Mouse (Mus musculus) inflammation-experienced regulatory T-cells, adult 6 months (primary cell): ENCODE measurements around the gene Def6. TPM values are rescaled to one million over a fixed set of nuclear protein-coding genes. Genes with fewer than 3 reads are reported as not detected.

Source experiments
- ATAC-seq: one replicate; pipeline ENCODE4 v1.8.0; 2017
- polyA plus RNA-seq, 3 experiments: library from polyadenylated mRNA; unstranded; fragments of 100-300 nt; shearing (Covaris generic); gene quantifications; one replicate each; pipeline ENCODE4 v1.2.1; 2017

The Def6 gene
- polyA plus RNA-seq, 3 experiments from 2014 or later, result 29.7 to 51.9 (median 32.8) TPM

GRCm38 (mm10) chr17:28244214-28244613, 36.6 kb downstream of the Def6 start:
- ATAC-seq, result no peak

- no peak for ATAC-seq
Measured at GRCm38 (mm10) chr17:28244714-28245113, 37.1 kb downstream of the Def6 start.

- no peak for ATAC-seq
Measured at GRCm38 (mm10) chr17:28246640-28247039, 39.1 kb downstream of the Def6 start.

- no peak for ATAC-seq
Measured at GRCm38 (mm10) chr17:28247613-28248012, 40.0 kb downstream of the Def6 start.

- ATAC-seq, result no peak
Measured at GRCm38 (mm10) chr17:28249062-28249461, 41.5 kb downstream of the Def6 start.

- no peak for ATAC-seq
Measured at GRCm38 (mm10) chr17:28251579-28252280, 44.2 kb downstream of the Def6 start.

GRCm38 (mm10) chr17:28252281-28252648, 44.7 kb downstream of the Def6 start:
- ATAC-seq, result no peak

- ATAC-seq, result no peak
Measured at GRCm38 (mm10) chr17:28253216-28253615, 45.6 kb downstream of the Def6 start.

GRCm38 (mm10) chr17:28254804-28255203, 47.2 kb downstream of the Def6 start:
- no peak for ATAC-seq

GRCm38 (mm10) chr17:28255651-28256050, 48.1 kb downstream of the Def6 start:
- ATAC-seq, result no peak

GRCm38 (mm10) chr17:28256651-28257328, 49.2 kb downstream of the Def6 start:
- ATAC-seq, result peak; percentile 91

GRCm38 (mm10) chr17:28258325-28258724, 50.7 kb downstream of the Def6 start:
- no peak for ATAC-seq

- no peak for ATAC-seq
Measured at GRCm38 (mm10) chr17:28259890-28260542, 52.4 kb downstream of the Def6 start.

- no peak for ATAC-seq
Measured at GRCm38 (mm10) chr17:28260543-28260909, 52.9 kb downstream of the Def6 start.

GRCm38 (mm10) chr17:28261795-28262194, 54.2 kb downstream of the Def6 start:
- ATAC-seq, result no peak

GRCm38 (mm10) chr17:28263181-28263894, 55.8 kb downstream of the Def6 start:
- no peak for ATAC-seq

GRCm38 (mm10) chr17:28267251-28267650, 59.7 kb downstream of the Def6 start:
- no peak for ATAC-seq

- no peak for ATAC-seq
Measured at GRCm38 (mm10) chr17:28270165-28270564, 62.6 kb downstream of the Def6 start.

- ATAC-seq, result no peak
Measured at GRCm38 (mm10) chr17:28271537-28272266, 64.1 kb downstream of the Def6 start.

- no peak for ATAC-seq
Measured at GRCm38 (mm10) chr17:28272281-28272680, 64.7 kb downstream of the Def6 start.

- ATAC-seq, result no peak
Measured at GRCm38 (mm10) chr17:28272837-28273236, 65.3 kb downstream of the Def6 start.

GRCm38 (mm10) chr17:28274739-28275138, 67.2 kb downstream of the Def6 start:
- ATAC-seq, result no peak

GRCm38 (mm10) chr17:28277226-28277625, 69.6 kb downstream of the Def6 start:
- ATAC-seq, result no peak
